Mouse (Mus musculus) megakaryocyte-erythroid progenitor cell, adult 5-6 weeks (primary cell): ENCODE data around the gene Casp14. TPM values are rescaled to one million over a fixed set of nuclear protein-coding genes. Genes with fewer than 3 reads are reported as not detected.
"Not testable (repeated sequence)": the region's sequence is repeated elsewhere in the genome, so short reads cannot be mapped to it uniquely, and the experiment has no call there.

Experiments used
- ATAC-seq: replicated peaks from 2 replicates; pipeline ENCODE4 v1.8.0; 2016; ENCODE audit warnings: mild to moderate bottlenecking, inconsistent platforms; ENCODE audit not compliant: severe bottlenecking, poor library complexity, low FRiP score, low TSS enrichment
- total RNA-seq, 2 experiments: library from RNA; stranded (forward) in 1 of 2; stranded (reverse) in 1 of 2; fragments of 200-1000, 215-1000 nt in 1 of 2; fragments of >200 nt in 1 of 2; fragmentation: Nextera tagmentation in 1 of 2; gene quantifications; 2 replicates each; pipeline ENCODE4 v1.2.3; 2014 to 2017

The Casp14 gene
- total RNA-seq, 2 experiments from 2014 or later = not detected

DNA sequence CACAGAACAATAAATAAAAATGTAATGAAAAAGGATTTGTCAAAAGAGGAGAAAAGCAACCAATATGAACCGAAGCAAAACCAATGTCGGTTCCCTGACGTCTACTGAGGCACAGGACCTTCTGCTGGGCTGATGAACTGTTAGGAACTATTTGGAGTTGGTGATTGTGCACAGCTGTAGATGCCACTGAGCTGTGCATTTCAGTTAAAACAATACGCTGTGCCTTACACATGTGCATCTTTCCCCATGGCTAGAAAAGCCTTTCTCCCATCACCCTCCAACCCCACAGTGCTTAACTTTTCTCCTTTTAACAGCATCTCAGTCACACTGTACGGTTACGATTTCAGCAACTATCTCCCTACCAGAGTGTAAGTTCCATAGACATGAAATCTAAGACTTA lies 28.1 kb downstream of the Casp14 start:
- ATAC-seq = no peak

DNA sequence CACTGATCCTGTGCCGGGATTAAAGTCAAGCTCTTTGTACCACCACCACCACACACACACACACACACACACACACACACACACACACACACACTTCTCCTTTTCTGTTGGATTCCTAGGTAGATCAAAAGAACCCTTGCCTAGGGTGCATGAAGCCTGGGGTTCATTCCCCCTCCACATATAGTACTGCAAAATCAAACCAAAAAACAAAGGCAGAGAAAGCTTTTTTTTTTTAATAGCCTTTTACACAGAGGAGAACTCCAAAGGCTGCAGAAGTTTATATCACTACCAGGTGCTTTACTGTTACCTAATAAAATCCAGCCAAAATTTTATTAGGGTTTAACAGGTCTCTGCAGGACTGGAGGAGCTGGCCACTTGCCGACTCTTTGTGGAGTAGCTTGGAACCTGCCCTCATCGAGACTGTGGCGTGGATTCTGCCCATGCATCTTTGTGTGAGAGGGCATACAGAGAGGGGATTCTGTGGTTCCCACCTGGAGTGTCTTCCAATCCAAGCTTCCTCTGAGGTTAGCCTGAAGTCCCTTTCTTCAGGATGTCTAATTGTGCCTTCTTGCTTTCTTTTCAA lies 31.0 kb downstream of the Casp14 start:
- ATAC-seq = no peak

DNA sequence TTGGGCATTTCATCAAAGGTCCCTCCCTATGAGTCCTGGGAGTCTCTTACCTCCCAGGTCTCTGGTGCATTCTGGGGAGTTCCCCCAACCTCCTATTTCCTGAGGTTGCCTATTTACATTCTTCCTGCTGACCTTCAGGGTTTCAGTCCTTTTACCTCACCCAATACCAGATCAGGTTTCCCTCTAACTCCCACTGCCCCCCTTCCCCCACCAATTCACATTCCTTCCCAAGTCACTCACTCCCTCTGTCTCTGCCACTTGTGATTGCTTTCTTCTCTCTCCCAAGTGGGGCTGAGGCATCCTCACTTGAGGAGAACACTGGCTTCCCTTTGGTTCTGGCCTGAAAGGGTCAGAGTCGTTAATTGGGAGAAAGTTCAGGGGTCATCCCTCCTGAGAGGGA lies 48.0 kb downstream of the Casp14 start:
- ATAC-seq = not testable (repeated sequence)

DNA sequence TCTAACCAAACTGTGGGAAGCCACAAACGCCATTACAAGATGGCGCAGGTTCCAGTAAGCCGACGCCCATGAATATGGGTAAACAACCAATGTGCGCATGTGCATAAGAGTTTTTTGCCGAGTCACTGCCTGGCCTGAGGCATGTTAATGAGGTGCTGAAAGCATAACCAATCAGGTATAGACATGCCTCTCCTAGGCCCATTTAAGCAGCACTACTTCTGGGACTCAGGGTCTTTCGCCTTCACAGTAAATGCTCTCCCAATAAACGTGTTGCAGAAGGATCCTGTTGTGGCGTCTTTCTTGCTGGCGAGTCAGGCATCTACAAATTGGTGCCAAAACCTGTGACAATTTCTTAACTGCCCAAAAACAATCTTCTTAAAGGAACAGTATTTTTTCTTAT lies 51.4 kb downstream of the Casp14 start:
- ATAC-seq = not testable (repeated sequence)

DNA sequence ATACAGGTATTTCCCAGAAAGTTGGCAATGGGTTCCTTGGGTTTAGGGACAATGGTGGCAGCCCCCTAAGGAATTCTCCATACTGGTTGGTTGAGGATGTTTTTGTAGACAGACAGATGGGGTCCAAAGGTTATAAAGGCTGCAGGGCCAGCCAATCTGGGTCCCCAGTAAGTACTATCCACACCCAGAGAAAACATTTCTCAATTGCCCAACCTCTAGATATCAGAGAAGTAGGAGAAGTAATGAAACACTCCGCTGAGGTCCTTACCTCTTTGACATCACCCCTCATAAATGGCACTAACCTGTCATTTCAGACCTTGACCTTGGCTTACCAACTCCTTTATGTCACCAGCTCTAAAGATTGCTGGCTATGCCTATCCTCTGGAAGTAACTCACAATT lies 53.5 kb downstream of the Casp14 start:
- no peak for ATAC-seq

Other genes starting within 250 kb of the Casp14 start
- not detected in 2 replicates for gene Olfr1358, start 200.9 kb downstream of the Casp14 start, total RNA-seq (2014; fragmentation: Nextera tagmentation)
- not detected in 2 replicates for gene Olfr1358, start 200.9 kb downstream of the Casp14 start, total RNA-seq (2017)
- 64.4 and 85.5 TPM in 2 replicates for gene Ilvbl, start 143.9 kb downstream of the Casp14 start, total RNA-seq (2014; fragmentation: Nextera tagmentation)
- 10.2 and 38.3 TPM in 2 replicates for gene Ilvbl, start 143.9 kb downstream of the Casp14 start, total RNA-seq (2017)
- 0.32 TPM in 1 of 2 replicates, not detected in the other for gene Syde1, start 126.3 kb downstream of the Casp14 start, total RNA-seq (2014; fragmentation: Nextera tagmentation)
- gene Syde1, start 126.3 kb downstream of the Casp14 start, total RNA-seq (2017) = not detected in 2 replicates
- gene Olfr1357, start 100.2 kb downstream of the Casp14 start, total RNA-seq (2014; fragmentation: Nextera tagmentation) = not detected in 2 replicates
- not detected in 2 replicates for gene Olfr1357, start 100.2 kb downstream of the Casp14 start, total RNA-seq (2017)
- not detected in 2 replicates for gene Ccdc105, start 34.8 kb upstream of the Casp14 start, total RNA-seq (2014; fragmentation: Nextera tagmentation)
- not detected in 2 replicates for gene Ccdc105, start 34.8 kb upstream of the Casp14 start, total RNA-seq (2017)
- not detected in 2 replicates for gene Slc1a6, start 62.2 kb upstream of the Casp14 start, total RNA-seq (2014; fragmentation: Nextera tagmentation)
- gene Slc1a6, start 62.2 kb upstream of the Casp14 start, total RNA-seq (2017) = not detected in 2 replicates
- gene Olfr1356, start 133.9 kb upstream of the Casp14 start, total RNA-seq (2014; fragmentation: Nextera tagmentation) = not detected in 2 replicates
- gene Olfr1356, start 133.9 kb upstream of the Casp14 start, total RNA-seq (2017) = not detected in 2 replicates
- gene Olfr1355, start 157.2 kb upstream of the Casp14 start, total RNA-seq (2014; fragmentation: Nextera tagmentation) = not detected in 2 replicates
- not detected in 2 replicates for gene Olfr1355, start 157.2 kb upstream of the Casp14 start, total RNA-seq (2017)
- gene Olfr1354, start 194.9 kb upstream of the Casp14 start, total RNA-seq (2014; fragmentation: Nextera tagmentation) = not detected in 2 replicates
- gene Olfr1354, start 194.9 kb upstream of the Casp14 start, total RNA-seq (2017) = not detected in 2 replicates
- not detected in 2 replicates for gene Olfr8, start 232.3 kb upstream of the Casp14 start, total RNA-seq (2014; fragmentation: Nextera tagmentation)
- gene Olfr8, start 232.3 kb upstream of the Casp14 start, total RNA-seq (2017) = not detected in 2 replicates
- gene Olfr1353, start 245.0 kb upstream of the Casp14 start, total RNA-seq (2014; fragmentation: Nextera tagmentation) = not detected in 2 replicates
- not detected in 2 replicates for gene Olfr1353, start 245.0 kb upstream of the Casp14 start, total RNA-seq (2017)